9 mouse cellular contexts compared by ENCODE assay signal in the genomic region with DNA sequence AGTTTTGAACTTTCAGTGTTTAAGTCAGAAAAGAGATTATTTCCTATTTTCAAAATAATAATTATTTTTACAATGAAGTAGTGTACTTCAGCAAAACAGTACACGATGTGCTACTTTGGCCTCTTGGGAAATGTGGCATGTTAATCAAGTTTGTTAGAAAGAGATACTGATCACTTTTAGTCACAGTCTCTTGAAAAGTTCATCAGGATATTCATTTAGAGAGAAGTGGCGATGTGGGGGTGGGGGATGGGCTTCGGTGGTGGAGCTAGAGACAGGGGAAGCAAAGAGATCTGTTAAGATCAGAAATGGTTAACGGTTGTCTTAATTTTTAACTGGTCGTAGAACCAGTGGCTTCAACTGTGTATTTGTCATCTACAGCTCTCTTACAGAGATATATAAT. TPM values are rescaled to one million over a fixed set of nuclear protein-coding genes. Genes with fewer than 3 reads are reported as not detected.
A peak's percentile ranks its signal among the peaks of the same experiment; 100 is the strongest.
DNase-seq lines count a peak whose midpoint lies in the region; ATAC-seq and TF ChIP-seq lines count a peak whose summit lies in the region.
"Had no signal": no experiment of that assay in that cellular context is flagged by ENCODE, and none has a peak within 500 bp of the region (broad histone marks: within the 10 kb centered on the region; RNA-seq: fewer than 3 reads in every experiment).

No protein-coding gene starts in this region.

- H3K79me2 ChIP-seq in MEL (ENCODE audit: control insufficient read depth, insufficient read depth, low read length, poor library complexity): peaks cover 10% of the 10 kb centered on the region

- no peak for ATAC-seq in embryonic facial prominence, embryonic 14.5 days (ENCODE audit: low read depth)
- ATAC-seq in frontal cortex, adult (ENCODE audit: low TSS enrichment): no peak

- 0 out of 2 replicates have a peak overlapping the region, but pooled peaks have one; percentile 58 for H3K4me2 ChIP-seq in embryonic facial prominence, embryonic 14.5 days (ENCODE audit: low read depth, low read length)

- TF ChIP-seq CTCF in MEL (IDR thresholded peaks at IDR 0.05 in 2 of 3, conservative IDR thresholded peaks at IDR 0.05 in 1 of 3; ENCODE audit: control insufficient read depth in 1 of 3, insufficient read depth in 1 of 3, low read depth in 2 of 3, low read length in 3 of 3, poor library complexity in 1 of 3, severe bottlenecking in 1 of 3): no peak

- WGBS in embryonic facial prominence, embryonic 14.5 days: 39% methylated on average over 5 of the region's 5 CpGs
- 48% methylated on average over 5 of the region's 5 CpGs for WGBS in embryonic facial prominence, embryonic 10.5 days

- no peaks in the 10 kb centered on the region for H3K4me1 ChIP-seq in embryonic facial prominence, embryonic 14.5 days (ENCODE audit: control insufficient read depth, insufficient read depth, low read length)
- H3K4me1 ChIP-seq in embryonic facial prominence, embryonic 10.5 days: no peaks in the 10 kb centered on the region
- peaks cover 0 to 14% of the 10 kb centered on the region in 2 experiments; a peak in 2 of 4 replicates for H3K4me1 ChIP-seq in MEL (ENCODE audit: control insufficient read depth in 1 of 2, insufficient read depth in 2 of 2, low read length in 2 of 2)

- no peak overlapping the region for H3K27ac ChIP-seq in embryonic facial prominence, embryonic 14.5 days (replicated peaks; ENCODE audit: low read depth, low read length)
- H3K27ac ChIP-seq in embryonic facial prominence, embryonic 10.5 days (replicated peaks): no peak overlapping the region
- peak overlapping the region; percentile 96 for H3K27ac ChIP-seq in MEL (ENCODE audit: control insufficient read depth, low read depth, low read length)
- H3K27ac ChIP-seq: macrophage had no signal

- no peak for TF ChIP-seq POLR2A in MEL (IDR thresholded peaks at IDR 0.05; ENCODE audit: control insufficient read depth in 1 of 2, insufficient read depth in 1 of 2, low read depth in 1 of 2, low read length in 2 of 2, poor library complexity in 1 of 2)

- TF ChIP-seq EP300 in MEL (IDR thresholded peaks at IDR 0.05; ENCODE audit: low read depth in 1 of 2, low read length in 2 of 2): peak; percentile 6 to 27; a peak in 2 of 4 replicates

- no peak overlapping the region for H3K9ac ChIP-seq in embryonic facial prominence, embryonic 14.5 days (ENCODE audit: low read depth, low read length)
- H3K9ac ChIP-seq in MEL (ENCODE audit: control insufficient read depth, low read depth, low read length, poor library complexity, severe bottlenecking): peak overlapping the region; percentile 91

- DNase-seq in embryonic facial prominence, embryonic 14.5 days (ENCODE audit: low spot score): no peak
- DNase-seq in embryonic facial prominence, embryonic 10.5 days (ENCODE audit: low spot score): no peak
- DNase-seq in kidney, postnatal 10 days: peak; percentile 16
- DNase-seq in kidney, adult 8-10 months: no peak
- peak; percentile 72 for DNase-seq in MEL (ENCODE audit: low read depth, low spot score)
- peak; percentile 45 for DNase-seq in splenic B cell, adult 2 months (ENCODE audit: low read depth, low spot score)
- no peak for DNase-seq in left cerebral cortex, adult 11 months (ENCODE audit: low spot score)

- H3K9me3 ChIP-seq in embryonic facial prominence, embryonic 14.5 days (ENCODE audit: control insufficient read depth, low read length): no peaks in the 10 kb centered on the region
- 0 out of 2 replicates have a peak, but pooled peaks cover 2% of the 10 kb centered on the region for H3K9me3 ChIP-seq in embryonic facial prominence, embryonic 10.5 days
- no peaks in the 10 kb centered on the region for H3K9me3 ChIP-seq in MEL (replicated peaks; ENCODE audit: insufficient read depth, low read length)

- TF ChIP-seq RAD21 in MEL (IDR thresholded peaks at IDR 0.05; ENCODE audit: low read depth, low read length): no peak

- H3K27me3 ChIP-seq in embryonic facial prominence, embryonic 14.5 days (replicated peaks; ENCODE audit: control insufficient read depth, insufficient read depth, low read length): peaks cover 52% of the 10 kb centered on the region
- H3K27me3 ChIP-seq in embryonic facial prominence, embryonic 10.5 days (replicated peaks; ENCODE audit: low read depth, poor library complexity, severe bottlenecking): peaks cover 89% of the 10 kb centered on the region
- H3K27me3 ChIP-seq in MEL (ENCODE audit: control insufficient read depth in 1 of 2, insufficient read depth in 2 of 2, low read length in 2 of 2): no peaks in the 10 kb centered on the region
- H3K27me3 ChIP-seq in splenic B cell, adult 2 months (ENCODE audit: control insufficient read depth, insufficient read depth, low read length, poor library complexity, severe bottlenecking): no peaks in the 10 kb centered on the region

- no peaks in the 10 kb centered on the region for H3K36me3 ChIP-seq in embryonic facial prominence, embryonic 14.5 days (ENCODE audit: control insufficient read depth, insufficient read depth, low read length)
- H3K36me3 ChIP-seq in embryonic facial prominence, embryonic 10.5 days (replicated peaks): no peaks in the 10 kb centered on the region
- peaks cover 0 to 8% of the 10 kb centered on the region in 2 experiments; a peak in 2 of 4 replicates for H3K36me3 ChIP-seq in MEL (ENCODE audit: control insufficient read depth in 1 of 2, insufficient read depth in 2 of 2, low read length in 2 of 2)
- H3K36me3 ChIP-seq in splenic B cell, adult 2 months (ENCODE audit: control insufficient read depth, insufficient read depth, low read length, poor library complexity, severe bottlenecking): no peaks in the 10 kb centered on the region

- H3K4me3 ChIP-seq in embryonic facial prominence, embryonic 14.5 days (ENCODE audit: low read depth, low read length): no peak overlapping the region
- H3K4me3 ChIP-seq in embryonic facial prominence, embryonic 10.5 days: no peak overlapping the region
- peak overlapping the region; percentile 7 to 85; a peak in 2 of 4 replicates for H3K4me3 ChIP-seq in MEL (ENCODE audit: control insufficient read depth in 1 of 2, insufficient read depth in 1 of 2, low read depth in 2 of 2, low read length in 2 of 2)

TF ChIP-seq in MEL, 35 proteins besides CTCF, POLR2A, EP300 and RAD21 (continues in another document):
- TF ChIP-seq HCFC1 (IDR thresholded peaks at IDR 0.05; ENCODE audit: low read depth, low read length) (no peak), CHD2 (IDR thresholded peaks at IDR 0.05; ENCODE audit: low read length) (peak; percentile 39; the same call in 1 of the 2 replicates), UBTF (IDR thresholded peaks at IDR 0.05; ENCODE audit: borderline replicate concordance, insufficient read depth, low read depth, low read length) (no peak), MEF2A (IDR thresholded peaks at IDR 0.05; ENCODE audit: extremely low read depth, insufficient replicate concordance, low read depth, low read length, poor library complexity, severe bottlenecking) (no peak), NELFE (IDR thresholded peaks at IDR 0.05; ENCODE audit: low read depth, low read length) (no peak), JUND (IDR thresholded peaks at IDR 0.05; ENCODE audit: low read depth, low read length) (no peak), MYB (IDR thresholded peaks at IDR 0.05; ENCODE audit: low read depth, low read length) (peak; percentile 48; the same call in 1 of the 2 replicates), USF2 (IDR thresholded peaks at IDR 0.05; ENCODE audit: borderline replicate concordance in 1 of 2, insufficient read depth in 1 of 2, low read depth in 1 of 2, low read length in 2 of 2) (no peak), GABPA (IDR thresholded peaks at IDR 0.05; ENCODE audit: low read depth, low read length) (no peak), TCF12 (IDR thresholded peaks at IDR 0.05; ENCODE audit: low read depth, low read length) (peak; percentile 38; the same call in 1 of the 2 replicates), ZKSCAN1 (IDR thresholded peaks at IDR 0.05; ENCODE audit: low read depth, low read length) (no peak), E2F4 (IDR thresholded peaks at IDR 0.05; ENCODE audit: borderline replicate concordance, low read depth, low read length) (no peak), MAZ (IDR thresholded peaks at IDR 0.05; ENCODE audit: low read depth, low read length) (no peak), SIN3A (IDR thresholded peaks at IDR 0.05; ENCODE audit: low read length) (no peak), KAT2A (conservative IDR thresholded peaks at IDR 0.05; ENCODE audit: low read depth, low read length) (no peak), CHD1 (IDR thresholded peaks at IDR 0.05; ENCODE audit: low read depth, low read length) (no peak), MAX (IDR thresholded peaks at IDR 0.05; ENCODE audit: low read length) (no peak), MAFK (IDR thresholded peaks at IDR 0.05; ENCODE audit: borderline replicate concordance, low read depth, low read length) (no peak), ETS1 (IDR thresholded peaks at IDR 0.05; ENCODE audit: low read depth, low read length) (peak; percentile 42), NRF1 (IDR thresholded peaks at IDR 0.05; ENCODE audit: insufficient read depth, low read depth, low read length, poor library complexity, severe bottlenecking) (no peak), USF1 (IDR thresholded peaks at IDR 0.05; ENCODE audit: low read depth, low read length) (no peak), ZMIZ1 (IDR thresholded peaks at IDR 0.05; ENCODE audit: low read depth, low read length) (no peak), MYC (IDR thresholded peaks at IDR 0.05; ENCODE audit: low read depth, low read length) (no peak), BHLHE40 (IDR thresholded peaks at IDR 0.05; ENCODE audit: borderline replicate concordance, low read depth, low read length) (no peak), ZNF384 (IDR thresholded peaks at IDR 0.05; ENCODE audit: low read depth, low read length) (no peak), ZC3H11A (IDR thresholded peaks at IDR 0.05; ENCODE audit: low read depth, low read length) (no peak), TAL1 (IDR thresholded peaks at IDR 0.05; ENCODE audit: low read length) (no peak)

RNA-seq across cellular contexts. Expression of a gene that starts 1.0 kb away (rescaled TPM):
- 9.9 and 10.5 TPM in 2 replicates for polyA plus RNA-seq in embryonic facial prominence, embryonic 14.5 days (2014; fragmentation: Nextera tagmentation; extraction: Ambion mirVana)
- 7.2 TPM in 2 replicates for polyA plus RNA-seq in embryonic facial prominence, embryonic 10.5 days (2016; fragmentation: Nextera tagmentation; extraction: Ambion mirVana)
- total RNA-seq in MEL (2012; rRNA removed): 8.6 and 9.6 TPM in 2 replicates
- 10 to 100 TPM in 1 of 2 experiments, not detected in 1; 15.5 TPM for polyA plus RNA-seq in MEL (2012; ENCODE audit: insufficient read depth in 1 of 2, insufficient read length in 2 of 2, low read depth in 1 of 2, low replicate concordance in 2 of 2, missing spikeins in 1 of 2)

RNA-seq across cellular contexts. Expression of a gene that starts 20.8 kb away (rescaled TPM):
- polyA plus RNA-seq in embryonic facial prominence, embryonic 14.5 days (2014; fragmentation: Nextera tagmentation; extraction: Ambion mirVana): 58.7 and 66.2 TPM in 2 replicates
- polyA plus RNA-seq in embryonic facial prominence, embryonic 10.5 days (2016; fragmentation: Nextera tagmentation; extraction: Ambion mirVana): 108 and 112 TPM in 2 replicates
- 183 and 197 TPM in 2 replicates for total RNA-seq in MEL (2012; rRNA removed)
- 100 to 1,000 TPM; 226 to 551 TPM for polyA plus RNA-seq in MEL (2012; ENCODE audit: insufficient read depth in 1 of 2, insufficient read length in 2 of 2, low read depth in 1 of 2, low replicate concordance in 2 of 2, missing spikeins in 1 of 2)

Comparison
In these comparisons a context has a peak if more than half of its experiments do, and no peak if none do; other contexts are left out.
1. DNase-seq: peak in kidney, postnatal 10 days (single experiment), MEL (single experiment) and splenic B cell, adult 2 months (single experiment); none in embryonic facial prominence, embryonic 14.5 days (single experiment), embryonic facial prominence, embryonic 10.5 days (single experiment), kidney, adult 8-10 months (0 of 2) and left cerebral cortex, adult 11 months (single experiment).
2. H3K4me3 ChIP-seq: peak in MEL (2 of 2); none in embryonic facial prominence, embryonic 14.5 days (single experiment) and embryonic facial prominence, embryonic 10.5 days (single experiment).